Mouse (Mus musculus): ENCODE measurements around the gene Alpk3.
A peak's percentile ranks its signal among the peaks of the same experiment; 100 is the strongest.

GRCm38 (mm10) chr7:81152306-81152705, 94.9 kb downstream of the Alpk3 start:
- TF ChIP-seq MAFK (IDR thresholded peaks at IDR 0.05; ENCODE audit: insufficient read depth, low read depth, low read length) (peak; percentile 82), ZC3H11A (IDR thresholded peaks at IDR 0.05; ENCODE audit: borderline replicate concordance, low read depth, low read length) (no peak)

All from ES-E14 (cell line).